Mouse (Mus musculus): Measurements from ENCODE around the gene Rexo1.
A peak's percentile ranks its signal among the peaks of the same experiment; 100 is the strongest.
"Not testable (repeated sequence)": the region's sequence is repeated elsewhere in the genome, so short reads cannot be mapped to it uniquely, and the experiment has no call there.

Rexo1 gene

DNA sequence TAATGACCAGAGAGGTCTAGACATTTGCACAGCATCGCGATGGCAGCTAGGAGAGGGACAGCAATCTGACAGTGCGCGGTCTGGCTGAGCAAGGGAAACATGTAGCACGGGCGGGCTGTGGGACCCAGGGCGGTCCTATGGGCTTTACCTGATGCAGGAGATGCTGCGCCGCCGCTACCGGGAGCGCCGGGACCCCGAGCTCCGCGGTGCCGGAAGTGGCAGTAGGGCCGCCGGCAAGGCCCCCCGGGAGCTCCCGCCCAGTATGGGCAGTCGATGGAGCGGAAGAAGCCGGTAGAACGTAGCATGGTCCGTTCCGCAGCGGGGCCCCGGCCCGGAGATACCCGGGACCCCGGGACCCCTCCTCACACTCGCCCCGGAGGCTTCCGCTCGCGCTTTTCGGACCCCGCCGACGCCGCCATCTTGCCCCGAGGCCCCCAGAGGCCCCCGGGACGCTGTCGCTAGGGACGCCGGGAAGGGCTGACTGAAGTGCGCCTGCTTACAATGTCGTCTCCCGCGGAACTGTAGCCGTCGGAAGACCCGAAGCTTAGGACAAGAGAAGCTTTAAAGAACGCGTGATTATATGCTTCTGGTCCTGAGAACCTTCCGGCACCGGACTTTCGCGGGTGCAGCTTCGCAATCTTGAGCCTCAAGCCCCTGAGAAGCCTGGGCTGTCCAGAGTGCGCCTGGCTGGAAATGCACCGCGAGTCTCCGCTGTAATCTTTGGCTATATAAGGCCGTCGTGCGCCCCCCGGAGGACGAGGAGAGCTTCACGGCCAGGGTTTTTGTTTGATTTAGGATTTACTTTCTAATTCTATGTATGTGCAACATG is at the start of gene Rexo1:
Rexo1 (minus strand) TSS at position 445 of the 829 bp plus-strand sequence.
- DNase-seq (ENCODE audit: low spot score) = peak; percentile 95

DNA sequence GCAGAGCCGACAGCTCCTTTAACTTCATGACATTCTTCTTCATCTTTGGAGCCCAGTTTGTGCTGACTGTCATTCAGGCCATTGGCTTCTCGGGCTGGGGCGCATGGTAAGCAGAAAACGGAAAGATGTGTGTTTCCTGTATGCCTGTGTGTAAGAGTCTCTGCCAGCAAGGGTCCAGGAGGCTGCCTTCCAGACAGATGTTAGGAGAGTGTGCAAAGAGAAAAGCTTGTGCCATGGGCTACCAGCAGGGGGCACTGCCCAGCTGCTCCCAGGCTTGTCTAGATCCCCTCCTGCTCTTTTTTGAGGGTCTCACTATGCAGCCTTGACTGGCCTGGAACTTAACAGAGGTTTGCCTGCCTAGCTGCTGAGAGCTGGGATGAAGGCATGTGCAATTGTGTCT is 49.7 kb upstream of the Rexo1 start:
- DNase-seq (ENCODE audit: low spot score) = peak; percentile 67

DNA sequence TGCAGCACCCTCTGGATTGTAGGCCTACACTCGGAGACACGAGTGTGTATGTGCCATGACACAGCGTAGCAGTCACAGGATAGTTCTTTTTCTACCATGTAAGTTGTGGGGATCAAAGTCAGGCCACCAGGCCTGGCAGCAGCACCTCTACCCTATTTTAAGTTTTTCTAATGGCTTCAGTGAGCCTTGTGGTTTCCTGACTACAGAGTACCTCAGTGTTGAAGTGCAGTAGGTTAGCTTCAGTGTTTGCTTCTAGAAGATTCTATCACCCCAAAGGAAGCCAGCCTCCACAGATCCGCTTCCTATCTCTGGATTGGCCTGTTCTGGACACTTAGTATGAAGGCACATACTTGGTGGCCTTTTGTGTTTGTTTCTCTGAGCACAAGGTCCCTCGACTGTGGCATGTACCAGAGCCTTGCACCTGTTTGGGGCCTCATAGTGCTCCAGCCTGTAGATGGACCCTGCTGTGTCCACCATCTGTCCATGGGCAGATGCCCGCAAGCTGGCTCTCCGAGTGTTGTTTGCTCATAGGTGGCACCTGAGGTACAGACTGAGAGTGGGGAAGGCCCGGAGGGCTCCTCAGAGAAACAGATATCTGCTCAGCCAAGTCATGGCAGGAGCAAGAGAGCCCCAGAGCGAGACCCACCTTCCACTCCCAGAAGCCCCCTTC is 48.9 kb upstream of the Rexo1 start:
- DNase-seq (ENCODE audit: low spot score) = no peak

DNA sequence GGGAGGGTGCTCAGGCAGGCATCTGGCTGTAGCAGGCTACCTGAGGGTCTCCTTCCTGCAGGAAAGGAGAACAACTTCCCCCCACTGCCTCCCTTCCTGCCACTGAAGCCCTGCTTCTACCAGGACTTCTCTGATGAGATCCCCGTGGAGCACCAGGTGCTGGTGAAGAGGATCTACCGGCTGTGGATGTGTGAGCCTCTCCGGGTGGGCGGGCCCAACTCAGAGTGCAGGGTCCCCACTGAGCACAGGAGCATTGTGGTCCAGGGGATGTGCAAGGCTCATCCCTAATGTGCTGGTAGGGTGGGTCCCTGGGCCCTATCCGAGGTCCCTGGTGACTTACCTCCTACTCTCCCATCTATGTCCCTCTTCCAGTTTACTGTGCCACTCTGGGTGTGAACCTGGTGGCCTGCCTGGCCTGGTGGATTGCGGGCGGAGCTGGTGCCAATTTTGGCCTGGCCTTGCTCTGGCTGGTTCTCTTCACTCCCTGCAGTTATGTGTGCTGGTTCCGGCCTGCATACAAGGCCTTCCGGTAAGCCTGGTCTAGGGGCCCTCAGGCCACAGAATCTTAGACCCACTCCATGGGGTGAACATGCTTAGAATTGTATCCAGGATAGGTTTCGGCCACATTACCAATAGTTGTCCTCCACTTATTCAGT is 48.0 kb upstream of the Rexo1 start:
- DNase-seq (ENCODE audit: low spot score) = no peak

DNA sequence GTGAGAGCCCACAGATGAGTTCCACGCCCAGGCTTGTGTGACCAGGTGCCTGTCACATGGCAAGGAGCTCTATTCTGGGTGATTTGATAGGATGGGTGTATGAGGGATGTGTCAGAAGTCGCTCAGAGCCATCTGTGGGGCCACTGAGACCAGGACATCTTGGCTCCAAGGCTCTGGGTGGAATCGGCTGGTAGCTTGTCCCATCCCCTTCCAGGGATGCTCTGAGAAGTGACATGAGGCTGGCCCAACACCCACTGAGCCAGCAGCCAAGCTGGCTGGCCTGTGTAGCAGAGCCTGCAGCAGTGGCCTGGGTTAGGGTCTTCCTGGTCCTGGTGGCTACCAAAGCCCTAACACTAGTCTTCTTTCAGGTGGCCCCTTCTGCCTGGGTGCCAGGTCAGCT is 47.1 kb upstream of the Rexo1 start:
- DNase-seq (ENCODE audit: low spot score) = no peak

GRCm38 (mm10) chr10:80606737-80607350 is 45.5 kb upstream of the Rexo1 start:
- no peak for DNase-seq (ENCODE audit: low spot score)

DNA sequence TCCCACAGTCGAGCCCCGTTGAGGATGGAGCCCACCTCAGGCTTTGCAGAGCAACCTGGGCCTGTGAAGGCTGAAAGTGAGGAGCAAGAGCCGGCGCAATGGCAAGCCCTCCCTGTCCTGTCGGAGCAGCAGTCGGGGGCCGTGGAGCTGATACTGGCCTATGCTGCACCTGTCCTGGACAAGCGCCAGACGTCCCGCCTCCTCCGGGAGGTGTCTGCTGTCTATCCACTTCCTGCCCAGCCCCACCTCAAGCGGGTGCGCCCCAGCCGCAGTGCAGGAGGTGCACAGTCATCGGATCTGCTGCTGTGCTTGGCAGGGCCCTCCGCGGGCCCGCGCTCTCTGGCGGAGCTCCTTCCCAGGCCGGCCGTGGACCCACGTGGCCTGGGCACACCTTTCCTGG is 44.9 kb upstream of the Rexo1 start:
- DNase-seq (ENCODE audit: low spot score) = peak; percentile 69

DNA sequence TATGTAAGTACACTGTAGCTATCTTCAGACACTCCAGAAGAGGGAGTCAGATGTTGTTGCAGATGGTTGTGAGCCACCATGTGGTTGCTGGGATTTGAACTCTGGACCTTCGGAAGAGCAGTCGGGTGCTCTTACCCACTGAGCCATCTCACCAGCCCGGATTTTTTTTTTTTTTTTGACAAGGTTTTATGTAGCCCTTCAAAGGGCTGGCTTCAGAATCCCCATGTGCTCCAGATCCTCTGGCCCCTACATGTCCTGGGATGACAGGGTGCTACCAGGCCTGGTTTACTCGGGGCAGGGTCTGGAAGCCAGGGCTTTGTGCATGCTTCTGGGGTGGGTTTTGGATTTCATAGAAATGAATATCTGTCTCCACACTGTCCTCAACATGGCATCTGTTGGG is 44.4 kb upstream of the Rexo1 start, which contains the start of gene Gm49322:
Gm49322 (plus strand) TSS at position 301 of the 400 bp plus-strand sequence.
- DNase-seq (ENCODE audit: low spot score) = not testable (repeated sequence)

- DNase-seq (ENCODE audit: low spot score) = no peak
These were observed 43.6 kb upstream of the Rexo1 start for GRCm38 (mm10) chr10:80604988-80605387.

DNA sequence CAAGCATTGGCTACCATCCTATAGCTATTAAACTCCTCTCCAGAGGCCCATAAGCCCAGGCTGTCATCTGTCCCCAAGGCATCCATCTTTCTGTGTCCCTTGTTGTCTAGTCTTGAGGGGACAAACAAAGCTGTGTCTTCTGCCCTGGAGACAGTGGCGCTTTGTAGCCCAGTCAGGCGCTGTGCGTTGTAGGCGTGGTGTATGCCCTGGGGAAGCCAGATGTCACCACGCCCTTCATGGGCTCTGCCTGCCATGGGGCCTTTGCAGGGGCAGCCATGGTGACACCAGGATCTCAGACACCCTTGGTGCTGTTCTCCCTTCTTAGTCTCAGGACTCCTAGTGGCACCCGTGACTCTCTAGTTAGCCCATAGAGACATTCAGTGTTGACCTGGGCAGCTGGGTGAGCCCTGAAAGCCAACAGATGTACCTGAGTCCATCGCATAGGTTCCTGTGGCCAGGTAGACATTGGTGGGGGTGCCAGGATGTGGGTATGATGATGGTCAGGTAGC is 42.7 kb upstream of the Rexo1 start:
- no peak for DNase-seq (ENCODE audit: low spot score)

GRCm38 (mm10) chr10:80603364-80603763 is 42.0 kb upstream of the Rexo1 start:
- no peak for DNase-seq (ENCODE audit: low spot score)

DNA sequence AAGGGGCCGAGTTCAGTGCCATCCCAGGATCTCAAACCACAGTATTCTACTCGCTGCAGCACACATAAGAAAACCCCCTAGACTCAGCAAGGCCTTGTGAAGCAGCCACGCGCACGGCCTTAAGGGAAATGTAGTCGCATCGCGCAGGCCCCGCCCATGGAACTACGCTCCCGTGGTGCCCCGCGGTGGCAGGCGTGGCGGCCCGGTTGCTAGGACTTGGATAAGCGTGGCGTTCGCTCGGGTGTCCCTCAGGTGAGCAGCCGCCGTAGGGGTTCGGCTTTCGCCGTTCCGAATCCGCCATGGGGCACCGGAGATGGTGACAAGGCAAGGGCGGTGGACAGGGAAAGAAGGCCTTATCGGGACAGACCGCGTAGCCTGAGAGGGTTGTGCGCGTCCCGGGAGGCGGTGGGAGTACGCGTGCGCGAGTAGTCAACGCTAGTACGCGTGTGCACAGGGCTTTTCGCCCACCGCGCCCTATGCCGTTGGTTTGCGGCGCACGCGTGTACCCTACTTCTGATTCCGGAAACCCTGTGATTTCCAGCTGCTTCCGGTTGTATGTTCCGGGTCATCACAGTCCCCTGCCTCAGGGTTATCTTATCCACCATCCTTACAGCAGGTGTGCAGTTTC is 41.5 kb upstream of the Rexo1 start, which contains the start of the genes Scamp4 and Adat3:
Scamp4 (plus strand) TSS at position 175 of the 628 bp plus-strand sequence.
Adat3 (plus strand) TSS at position 183 of the 628 bp plus-strand sequence.
- DNase-seq (ENCODE audit: low spot score) = peak; percentile 96

- DNase-seq (ENCODE audit: low spot score) = no peak
These were observed 35.0 kb upstream of the Rexo1 start for GRCm38 (mm10) chr10:80596318-80596717.

DNA sequence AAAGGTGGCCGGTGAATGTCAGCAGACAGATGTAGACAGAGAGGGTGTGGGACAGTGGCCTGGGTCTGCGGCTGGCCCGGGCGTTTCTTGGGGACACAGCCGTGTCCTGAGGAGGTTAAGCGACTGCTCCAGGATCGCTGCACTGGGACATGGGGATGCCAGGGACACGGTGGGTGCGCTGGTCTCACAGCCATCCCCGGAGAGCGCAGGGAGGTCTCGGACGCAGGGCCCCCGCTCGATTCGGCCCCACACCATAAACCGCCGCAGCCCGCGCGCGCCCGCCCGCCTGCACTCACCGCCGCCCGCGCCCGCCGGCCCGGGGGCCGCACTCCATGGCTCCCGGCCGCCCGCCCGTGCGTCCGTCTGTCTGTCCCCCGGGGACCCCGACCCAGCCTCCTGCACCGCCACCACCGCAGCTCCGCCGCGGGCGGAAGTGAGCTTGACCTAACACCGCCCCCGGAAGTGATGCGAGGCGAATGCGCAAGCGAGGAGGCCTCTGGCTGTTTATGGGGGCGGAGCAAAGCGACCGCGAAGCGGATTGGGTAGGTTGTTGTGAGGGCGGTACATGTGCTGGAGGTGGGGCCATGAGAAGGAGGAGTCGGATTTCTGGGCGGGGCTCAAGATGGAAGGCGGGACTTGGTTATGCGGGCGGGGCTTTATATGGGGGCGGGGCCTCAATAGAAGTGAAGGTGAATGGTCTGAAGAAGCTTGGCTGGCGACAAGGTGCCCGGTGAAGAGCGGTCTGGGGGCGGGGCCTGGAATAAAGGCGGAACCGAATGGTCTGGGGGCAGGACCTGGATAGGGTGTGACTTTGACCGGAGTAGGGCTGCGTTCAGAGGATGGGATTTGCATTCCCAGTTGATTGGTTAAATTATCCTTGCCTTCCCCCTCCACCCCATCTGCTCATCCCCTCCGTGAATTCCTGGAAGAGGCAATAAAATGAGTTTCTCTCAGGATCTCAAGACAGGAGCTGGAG is 28.8 kb upstream of the Rexo1 start, which contains the start of gene Abhd17a:
Abhd17a (minus strand) TSS at position 463 of the 976 bp plus-strand sequence.
- peak; percentile 97 for DNase-seq (ENCODE audit: low spot score)

DNA sequence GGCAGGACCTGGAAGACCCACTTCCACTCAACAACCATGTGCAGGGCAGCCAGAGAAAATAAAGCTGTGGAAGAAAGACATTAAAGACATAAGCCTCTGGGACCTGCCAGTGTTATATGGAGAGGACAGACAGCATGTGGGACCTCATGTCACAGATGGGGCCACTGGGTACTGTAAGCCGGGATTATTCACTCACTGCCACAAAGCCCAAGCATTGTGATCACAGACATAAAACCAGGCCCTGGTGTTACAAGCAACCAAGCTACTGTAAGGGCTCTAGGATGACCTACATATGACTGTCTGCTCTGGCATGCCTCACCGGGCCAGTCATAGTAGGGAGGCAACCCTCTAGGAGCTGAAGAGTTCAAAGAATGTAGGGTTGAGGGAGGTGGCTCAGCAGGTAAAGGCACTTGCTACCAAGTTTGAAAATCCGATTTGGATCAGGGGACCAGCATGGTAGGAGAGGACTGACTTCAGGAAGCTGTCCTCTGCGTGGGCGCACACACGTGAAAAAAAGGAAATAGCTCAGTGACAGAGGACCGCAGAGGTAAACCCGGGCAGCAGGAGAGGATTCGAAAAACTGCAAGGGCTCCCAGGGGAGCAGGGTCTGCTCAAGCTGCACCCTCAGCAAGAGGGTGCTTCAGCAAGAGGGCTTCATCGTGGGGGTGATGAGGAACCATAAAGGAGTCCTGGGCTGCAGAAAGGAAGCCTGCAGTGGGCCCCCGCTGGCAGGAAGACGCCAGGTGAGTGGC is 27.9 kb upstream of the Rexo1 start:
- DNase-seq (ENCODE audit: low spot score) = no peak

DNA sequence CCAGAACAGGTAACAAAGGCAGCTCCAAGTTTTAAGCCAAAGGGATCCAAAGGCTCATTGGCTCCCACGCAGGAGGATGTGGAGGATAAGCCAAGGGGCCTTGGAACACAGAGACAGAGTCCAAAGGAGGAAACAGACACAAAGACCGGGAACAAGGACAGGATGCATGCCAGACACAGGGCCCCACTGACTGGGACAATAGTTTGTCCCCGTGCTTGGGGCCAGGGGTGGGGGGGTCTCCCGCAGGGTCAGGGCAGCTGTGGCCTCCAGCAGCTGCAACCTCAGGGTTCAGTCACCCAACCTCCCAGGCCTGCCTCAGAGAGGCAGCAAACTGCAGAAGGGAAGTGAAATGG is 25.9 kb upstream of the Rexo1 start:
- no peak for DNase-seq (ENCODE audit: low spot score)

GRCm38 (mm10) chr10:80586407-80587304 is 25.3 kb upstream of the Rexo1 start:
- DNase-seq (ENCODE audit: low spot score) = no peak

DNA sequence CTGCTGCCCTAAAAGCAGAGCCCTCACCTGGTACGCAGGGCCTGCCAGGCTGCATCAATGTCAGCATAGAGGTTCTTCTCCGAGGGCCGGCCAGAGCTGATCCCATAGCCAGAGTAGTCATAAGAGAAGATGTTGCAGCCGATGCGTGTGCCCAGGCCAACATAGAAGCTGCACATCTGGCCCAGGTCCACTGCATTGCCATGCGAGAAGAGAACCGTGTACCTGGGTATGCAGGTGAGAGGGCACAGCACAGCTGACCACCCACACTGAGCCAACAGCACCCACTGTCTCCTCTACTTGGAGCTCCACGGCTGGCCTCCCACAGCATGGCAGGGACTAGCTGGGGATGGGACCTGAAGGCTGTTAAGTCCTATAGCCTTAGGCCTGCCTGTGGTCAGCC is 24.2 kb upstream of the Rexo1 start:
- DNase-seq (ENCODE audit: low spot score) = no peak
